Mouse (Mus musculus): Measurements from ENCODE around the gene Kcng4. TPM values are rescaled to one million over a fixed set of nuclear protein-coding genes. Genes with fewer than 3 reads are reported as not detected.

Kcng4 gene
- polyA plus RNA-seq, 1 experiment from 2014 or later = 0.08 TPM

- Histone ChIP-seq H3K27me3 (replicated peaks; ENCODE audit: insufficient read depth, low read length) (no peaks in the 10 kb centered on the region), H3K4me3 (ENCODE audit: low read depth, low read length) (no peak overlapping the region), H3K9me3 (ENCODE audit: low read length) (no peaks in the 10 kb centered on the region), H3K4me1 (ENCODE audit: insufficient read depth, low read depth, low read length) (no peaks in the 10 kb centered on the region), H3K36me3 (ENCODE audit: insufficient read depth, low read length) (no peaks in the 10 kb centered on the region), H3K4me2 (replicated peaks; ENCODE audit: low read depth, low read length) (no peak overlapping the region), H3K27ac (ENCODE audit: low read length) (no peak overlapping the region), H3K9ac (replicated peaks; ENCODE audit: low read depth) (no peak overlapping the region)
- ATAC-seq (no peak), DNase-seq (ENCODE audit: low spot score) (no peak)
- WGBS = 55% methylated on average over 3 of the region's 3 CpGs
- TF ChIP-seq CTCF (IDR thresholded peaks at IDR 0.05) = no peak
Measured at GRCm38 (mm10) chr8:119630841-119631240, 4.6 kb downstream of the Kcng4 start.

GRCm38 (mm10) chr8:119627613-119628359, 7.7 kb downstream of the Kcng4 start:
- Histone ChIP-seq H3K27ac (ENCODE audit: low read length) (no peak overlapping the region), H3K4me1 (ENCODE audit: insufficient read depth, low read depth, low read length) (no peaks in the 10 kb centered on the region), H3K4me2 (replicated peaks; ENCODE audit: low read depth, low read length) (no peak overlapping the region), H3K36me3 (ENCODE audit: insufficient read depth, low read length) (no peaks in the 10 kb centered on the region), H3K4me3 (ENCODE audit: low read depth, low read length) (no peak overlapping the region), H3K27me3 (replicated peaks; ENCODE audit: insufficient read depth, low read length) (no peaks in the 10 kb centered on the region), H3K9ac (replicated peaks; ENCODE audit: low read depth) (no peak overlapping the region), H3K9me3 (ENCODE audit: low read length) (no peaks in the 10 kb centered on the region)
- peak; percentile 69 for ATAC-seq
- no peak for TF ChIP-seq EP300 (IDR thresholded peaks at IDR 0.05)
- TF ChIP-seq CTCF (IDR thresholded peaks at IDR 0.05) = no peak
- WGBS = 30% methylated on average over 10 of the region's 10 CpGs
- no peak for DNase-seq (ENCODE audit: low spot score)

GRCm38 (mm10) chr8:119627199-119627598, 8.3 kb downstream of the Kcng4 start:
- 87% methylated on average over 7 of the region's 7 CpGs for WGBS
- TF ChIP-seq CTCF (IDR thresholded peaks at IDR 0.05) (no peak), EP300 (IDR thresholded peaks at IDR 0.05) (no peak)
- Histone ChIP-seq H3K9me3 (ENCODE audit: low read length) (no peaks in the 10 kb centered on the region), H3K4me3 (ENCODE audit: low read depth, low read length) (no peak overlapping the region), H3K9ac (replicated peaks; ENCODE audit: low read depth) (no peak overlapping the region), H3K4me2 (replicated peaks; ENCODE audit: low read depth, low read length) (no peak overlapping the region), H3K4me1 (ENCODE audit: insufficient read depth, low read depth, low read length) (no peaks in the 10 kb centered on the region), H3K27ac (ENCODE audit: low read length) (no peak overlapping the region), H3K27me3 (replicated peaks; ENCODE audit: insufficient read depth, low read length) (no peaks in the 10 kb centered on the region), H3K36me3 (ENCODE audit: insufficient read depth, low read length) (no peaks in the 10 kb centered on the region)
- DNase-seq (ENCODE audit: low spot score) (no peak), ATAC-seq (no peak)

GRCm38 (mm10) chr8:119625788-119626187, 9.7 kb downstream of the Kcng4 start:
- no peak for TF ChIP-seq EP300 (IDR thresholded peaks at IDR 0.05)
- no peak for TF ChIP-seq CTCF (IDR thresholded peaks at IDR 0.05)
- Histone ChIP-seq H3K4me3 (ENCODE audit: low read depth, low read length) (no peak overlapping the region), H3K27me3 (replicated peaks; ENCODE audit: insufficient read depth, low read length) (no peaks in the 10 kb centered on the region), H3K27ac (ENCODE audit: low read length) (no peak overlapping the region), H3K4me2 (replicated peaks; ENCODE audit: low read depth, low read length) (no peak overlapping the region), H3K4me1 (ENCODE audit: insufficient read depth, low read depth, low read length) (no peaks in the 10 kb centered on the region), H3K36me3 (ENCODE audit: insufficient read depth, low read length) (no peaks in the 10 kb centered on the region), H3K9ac (replicated peaks; ENCODE audit: low read depth) (no peak overlapping the region), H3K9me3 (ENCODE audit: low read length) (no peaks in the 10 kb centered on the region)
- 76% methylated on average over 22 of the region's 22 CpGs for WGBS
- no peak for ATAC-seq
- no peak for DNase-seq (ENCODE audit: low spot score)

- Histone ChIP-seq H3K27ac (ENCODE audit: low read length) (no peak overlapping the region), H3K27me3 (replicated peaks; ENCODE audit: insufficient read depth, low read length) (no peaks in the 10 kb centered on the region), H3K9ac (replicated peaks; ENCODE audit: low read depth) (no peak overlapping the region), H3K36me3 (ENCODE audit: insufficient read depth, low read length) (no peaks in the 10 kb centered on the region), H3K4me2 (replicated peaks; ENCODE audit: low read depth, low read length) (no peak overlapping the region), H3K4me1 (ENCODE audit: insufficient read depth, low read depth, low read length) (no peaks in the 10 kb centered on the region), H3K4me3 (ENCODE audit: low read depth, low read length) (no peak overlapping the region), H3K9me3 (ENCODE audit: low read length) (no peaks in the 10 kb centered on the region)
- ATAC-seq (no peak), DNase-seq (ENCODE audit: low spot score) (no peak)
- 87% methylated on average over 7 of the region's 7 CpGs for WGBS
- TF ChIP-seq CTCF (IDR thresholded peaks at IDR 0.05) = no peak
- no peak for TF ChIP-seq EP300 (IDR thresholded peaks at IDR 0.05)
Measured at GRCm38 (mm10) chr8:119624916-119625315, 10.6 kb downstream of the Kcng4 start.

GRCm38 (mm10) chr8:119623744-119624143, 11.7 kb downstream of the Kcng4 start:
- ATAC-seq = no peak

More at GRCm38 (mm10) chr8:119623744-119624143, 11.7 kb downstream of the Kcng4 start:
- no peak for DNase-seq (ENCODE audit: low spot score)
- Histone ChIP-seq H3K4me1 (ENCODE audit: insufficient read depth, low read depth, low read length) (no peaks in the 10 kb centered on the region), H3K4me2 (replicated peaks; ENCODE audit: low read depth, low read length) (no peak overlapping the region), H3K4me3 (ENCODE audit: low read depth, low read length) (no peak overlapping the region), H3K9ac (replicated peaks; ENCODE audit: low read depth) (no peak overlapping the region), H3K27me3 (replicated peaks; ENCODE audit: insufficient read depth, low read length) (no peaks in the 10 kb centered on the region), H3K9me3 (ENCODE audit: low read length) (no peaks in the 10 kb centered on the region), H3K27ac (ENCODE audit: low read length) (no peak overlapping the region), H3K36me3 (ENCODE audit: insufficient read depth, low read length) (no peaks in the 10 kb centered on the region)
- no peak for TF ChIP-seq EP300 (IDR thresholded peaks at IDR 0.05)
- TF ChIP-seq CTCF (IDR thresholded peaks at IDR 0.05) = no peak
- WGBS = 77% methylated on average over 1 of the region's 1 CpGs
